Mouse (Mus musculus): ENCODE data around the gene Ttc30a1. TPM values are rescaled to one million over a fixed set of nuclear protein-coding genes. Genes with fewer than 3 reads are reported as not detected.

Gene Ttc30a1
- 1 to 10 TPM; 2.9 to 4.2 (median 4.2) TPM for total RNA-seq (2022)

DNA sequence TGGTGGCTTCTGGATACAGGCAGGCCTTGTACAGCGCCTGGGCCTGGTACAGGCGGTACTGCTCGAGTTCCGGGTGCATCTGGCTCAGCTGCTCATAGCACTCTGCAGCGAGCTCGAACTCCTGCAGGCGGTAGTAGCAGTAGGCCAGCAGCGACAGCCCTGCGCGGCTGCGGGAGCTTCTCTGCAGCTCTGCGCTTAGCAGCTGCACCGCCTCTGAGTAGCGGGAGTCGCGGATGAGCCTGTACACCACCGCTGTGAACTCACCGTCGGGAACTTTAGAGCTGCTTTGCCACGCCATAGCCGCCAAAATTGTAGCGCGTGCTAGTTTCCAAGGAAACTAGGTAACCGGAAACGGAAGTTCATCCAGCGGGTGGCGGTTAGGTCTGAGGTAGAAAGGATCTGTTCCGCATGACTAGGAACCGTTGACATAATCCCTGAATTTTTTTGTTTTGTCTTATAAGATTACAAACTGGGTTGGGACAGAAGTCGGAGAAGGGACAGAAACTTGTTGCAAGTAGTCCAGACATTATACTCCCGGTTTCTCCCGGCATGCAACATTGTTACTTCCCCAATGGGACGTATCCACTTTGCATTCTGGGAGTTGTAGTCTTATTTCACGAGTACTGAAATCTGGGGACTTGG, at the start of gene Ttc30a1:
Gene Ttc30a1 (minus strand): TSS at position 528 of the 642 bp plus-strand sequence.
- peak; percentile 70 for DNase-seq

DNA sequence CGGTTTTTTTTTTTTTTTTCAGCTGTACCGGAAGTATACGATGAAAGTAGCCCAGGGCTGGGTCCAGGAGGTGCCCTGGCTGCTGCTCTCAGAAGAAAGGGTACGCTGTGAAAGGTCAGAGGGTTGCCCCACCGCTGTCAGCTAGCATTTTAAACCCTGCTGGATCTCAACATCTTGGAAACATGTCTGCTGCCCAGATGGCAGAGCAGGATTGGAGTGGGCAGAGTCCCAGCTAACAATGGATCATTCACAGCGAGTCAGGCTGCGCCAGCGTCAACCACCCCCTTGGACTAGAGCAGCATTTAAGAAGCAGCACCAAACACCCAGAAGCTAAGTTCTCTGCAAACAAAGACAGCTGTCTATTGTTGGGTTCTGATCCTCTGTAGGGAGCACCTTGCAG, 48.3 kb upstream of the Ttc30a1 start:
- DNase-seq = peak; percentile 12

DNA sequence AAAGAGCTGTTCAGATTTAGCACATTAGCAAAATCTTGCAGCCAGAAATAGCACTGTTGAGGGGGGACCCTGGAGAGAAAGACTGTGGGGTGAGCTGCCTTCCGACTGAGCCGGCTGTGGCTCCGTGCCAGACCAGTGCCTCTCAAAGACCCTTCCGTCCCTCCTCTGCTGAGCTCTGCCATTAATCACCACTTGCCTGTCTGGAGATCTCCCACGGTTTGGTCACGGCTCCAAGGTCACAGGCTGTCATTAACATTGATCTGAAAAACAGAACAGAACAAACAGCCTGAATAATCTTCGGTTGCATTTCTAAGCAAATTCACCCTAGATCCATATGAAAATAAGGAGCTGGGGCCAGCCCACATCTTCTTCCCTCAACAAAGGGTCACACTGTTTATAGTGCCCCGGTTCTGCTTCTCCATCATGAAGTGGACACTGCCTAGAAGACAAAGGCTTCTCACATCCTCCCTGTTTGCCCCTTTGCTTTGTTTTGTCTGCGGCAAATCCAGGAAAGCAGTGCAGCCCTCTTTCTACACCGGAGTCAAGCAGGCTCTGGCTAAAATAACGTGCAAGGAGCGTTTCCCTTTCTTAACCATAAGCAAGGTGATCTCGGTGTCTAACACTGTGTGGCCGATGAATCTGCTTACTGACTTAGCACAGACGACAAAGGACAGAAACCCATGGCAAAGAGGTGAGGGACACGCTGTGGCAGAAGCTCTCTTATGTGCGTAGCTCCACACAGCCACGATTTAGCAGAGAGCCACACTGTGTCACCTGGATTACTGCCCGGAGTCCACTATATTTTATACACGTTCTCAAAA, 47.5 kb upstream of the Ttc30a1 start:
- peak; percentile 14 for DNase-seq

- DNase-seq = no peak
Observed at GRCm38 (mm10) chr2:76016890-76017289, 35.1 kb upstream of the Ttc30a1 start.

DNA sequence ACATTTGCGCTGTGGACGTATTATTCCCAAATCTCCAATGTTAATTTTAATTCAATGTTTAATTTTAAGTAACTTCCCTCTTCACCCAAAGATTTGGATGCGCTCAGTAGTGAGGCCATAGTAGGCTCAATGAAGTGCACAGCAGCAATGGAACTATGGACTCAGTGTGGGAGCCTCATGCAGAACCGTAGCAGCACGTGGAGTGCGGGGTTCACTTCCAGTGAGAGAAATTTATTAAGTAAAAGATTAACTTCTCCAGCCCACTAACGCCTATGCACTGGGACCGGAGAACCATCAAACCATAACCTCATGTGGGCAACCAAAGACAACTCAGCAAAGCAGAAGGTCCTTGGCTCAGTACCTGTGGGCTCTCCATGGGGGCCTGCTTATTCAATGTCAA, 34.4 kb upstream of the Ttc30a1 start:
- DNase-seq = no peak

GRCm38 (mm10) chr2:76015460-76015859, 33.7 kb upstream of the Ttc30a1 start:
- DNase-seq = no peak

GRCm38 (mm10) chr2:76014659-76015058, 32.9 kb upstream of the Ttc30a1 start:
- DNase-seq = no peak

DNA sequence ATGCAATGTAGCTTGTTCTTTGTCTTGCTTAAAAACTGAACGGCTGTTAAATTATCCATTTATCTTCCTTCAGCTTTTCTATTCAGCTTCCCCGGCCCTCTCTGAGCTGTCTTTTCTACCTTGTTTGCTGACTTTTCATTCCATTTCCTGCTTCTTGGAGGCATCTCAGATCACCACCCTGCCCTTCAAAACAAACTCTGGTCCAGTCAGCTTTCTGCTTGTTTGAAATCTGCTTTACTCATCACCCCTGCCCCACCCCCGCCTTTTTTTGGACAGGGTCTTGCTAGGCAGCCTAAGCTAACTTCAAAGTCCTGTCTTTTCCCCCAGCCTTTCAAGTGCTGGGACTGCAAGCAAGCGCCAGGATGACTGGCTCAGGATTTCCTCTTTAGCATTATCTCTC, 24.4 kb upstream of the Ttc30a1 start:
- no peak for DNase-seq

DNA sequence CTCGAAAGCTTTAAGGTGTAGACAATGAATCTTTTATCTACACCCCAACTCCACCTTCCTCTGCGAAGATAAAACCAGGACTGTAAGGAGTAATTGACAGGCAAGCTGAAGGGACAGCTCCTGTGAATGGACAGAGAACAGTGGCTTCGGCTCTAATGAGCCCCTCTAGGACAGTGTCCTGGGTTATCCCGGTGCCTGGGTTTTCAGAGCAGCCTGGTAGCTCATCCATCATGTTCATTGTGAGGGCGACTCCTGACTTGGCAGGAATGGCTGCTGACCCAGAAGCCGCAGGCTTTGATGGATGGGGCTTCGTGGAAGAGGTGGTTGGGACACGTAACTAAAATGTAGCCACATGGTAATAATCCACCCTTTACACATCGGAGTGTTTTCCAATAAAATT, 21.1 kb upstream of the Ttc30a1 start:
- no peak for DNase-seq

- DNase-seq = peak; percentile 33
Observed at GRCm38 (mm10) chr2:76001392-76001791, 19.6 kb upstream of the Ttc30a1 start.

DNA sequence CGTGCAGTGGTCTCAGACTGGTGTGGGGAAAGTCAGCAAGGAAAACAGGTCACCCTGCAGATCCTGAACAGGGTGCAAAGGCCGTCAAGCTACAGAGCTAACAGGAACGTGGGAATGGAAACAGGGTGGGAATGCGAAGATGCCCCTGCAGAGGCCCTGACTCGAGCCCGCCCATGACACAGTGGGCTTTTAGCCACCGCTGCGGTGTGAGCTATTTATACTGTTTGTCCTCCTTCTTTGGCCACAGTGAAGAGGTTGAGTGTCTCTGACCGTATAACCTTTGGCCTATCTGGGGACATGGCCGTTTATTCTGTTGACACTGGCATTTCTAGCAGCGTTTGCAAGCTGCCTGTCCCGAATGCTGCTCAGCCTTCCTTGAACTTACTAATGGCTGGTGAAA, 17.9 kb upstream of the Ttc30a1 start:
- no peak for DNase-seq

- DNase-seq = no peak
Observed at GRCm38 (mm10) chr2:75998692-75999091, 16.9 kb upstream of the Ttc30a1 start.

DNA sequence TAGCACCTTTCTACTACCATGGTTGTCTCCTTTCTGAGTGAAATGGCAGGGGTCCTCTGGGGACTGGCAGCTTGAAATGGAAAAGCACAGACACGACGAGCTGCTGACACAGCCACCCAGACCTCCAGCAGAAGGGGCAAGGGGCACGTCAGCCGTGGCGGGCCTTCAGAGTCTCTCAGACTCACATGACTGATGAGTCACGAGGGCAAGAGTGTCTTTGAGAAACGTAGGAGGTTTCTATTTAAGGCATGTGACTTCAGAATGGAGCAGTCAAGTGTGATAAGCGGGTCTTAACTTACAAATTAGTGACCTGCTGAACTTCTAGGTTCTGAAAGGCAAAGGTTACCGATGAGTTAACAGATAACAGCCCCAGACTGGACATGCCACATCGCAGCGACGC, 16.0 kb upstream of the Ttc30a1 start:
- no peak for DNase-seq

DNA sequence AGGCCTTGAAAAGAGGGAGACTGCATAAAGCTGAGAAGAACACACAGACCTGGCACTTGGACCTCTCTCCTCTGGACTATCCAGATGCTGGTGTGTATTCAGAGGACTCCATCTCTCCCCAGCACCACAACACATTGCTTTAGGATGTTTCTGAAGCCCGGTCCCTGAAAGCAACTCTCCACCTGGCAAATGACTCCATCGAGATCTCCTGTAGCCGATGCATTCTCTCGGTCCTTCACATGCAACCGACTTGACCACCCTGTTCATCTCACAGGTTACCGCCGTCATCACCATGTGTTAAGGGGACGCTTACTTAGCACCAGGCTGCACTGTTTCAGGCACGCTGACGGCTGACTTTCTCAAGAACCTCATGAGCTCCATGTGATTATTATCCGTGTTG, 13.1 kb upstream of the Ttc30a1 start:
- DNase-seq = no peak

- DNase-seq = no peak
Observed at GRCm38 (mm10) chr2:75991581-75992205, 9.9 kb upstream of the Ttc30a1 start.

GRCm38 (mm10) chr2:75990885-75991539, 9.2 kb upstream of the Ttc30a1 start:
- peak; percentile 45 for DNase-seq

DNA sequence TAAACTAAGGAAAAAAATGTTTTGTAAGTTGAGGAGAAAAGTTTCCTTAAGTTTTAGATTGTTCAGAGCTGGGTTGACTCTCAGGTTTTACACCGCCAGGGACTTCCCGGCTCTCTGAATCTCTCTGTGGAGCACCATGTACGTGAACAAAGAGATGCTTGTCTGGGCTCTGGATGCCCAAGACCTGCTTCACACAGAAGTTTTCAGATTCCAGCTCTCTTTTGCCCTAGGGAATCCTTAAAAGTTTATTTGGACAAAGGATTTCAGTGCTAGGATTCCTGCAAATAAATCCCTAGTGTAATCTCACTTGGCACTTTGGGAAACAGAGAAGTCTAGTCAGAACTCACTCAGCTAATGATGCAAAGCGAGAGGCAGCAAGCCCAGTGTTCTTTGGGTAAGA, 7.9 kb upstream of the Ttc30a1 start:
- DNase-seq = no peak

- no peak for DNase-seq
Observed at GRCm38 (mm10) chr2:75988779-75989363, 7.1 kb upstream of the Ttc30a1 start.

GRCm38 (mm10) chr2:75988378-75988777, 6.6 kb upstream of the Ttc30a1 start:
- DNase-seq = no peak

- no peak for DNase-seq
Observed at GRCm38 (mm10) chr2:75987739-75988138, 6.0 kb upstream of the Ttc30a1 start.

DNA sequence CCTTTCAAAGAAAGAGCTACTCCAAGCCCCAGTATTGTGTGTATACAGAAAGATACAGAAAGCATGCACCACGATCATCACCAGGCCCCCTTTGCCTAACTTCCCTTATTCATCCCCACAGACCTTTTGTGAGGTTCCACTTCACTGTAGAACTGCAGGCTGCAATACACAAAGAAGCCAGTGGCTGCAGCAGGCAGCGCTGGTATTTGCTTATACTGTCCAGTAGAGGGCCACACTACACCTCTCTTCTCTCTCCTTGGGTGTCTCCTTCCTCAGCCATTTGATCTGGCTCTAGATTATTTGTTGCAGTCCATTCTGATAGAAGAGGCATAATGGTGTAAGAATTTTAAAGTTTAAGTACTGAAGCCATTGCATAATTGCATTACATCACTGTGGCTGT, 3.4 kb upstream of the Ttc30a1 start:
- DNase-seq = peak; percentile 31

- no peak for DNase-seq
Observed at GRCm38 (mm10) chr2:75983847-75984246, 2.1 kb upstream of the Ttc30a1 start.

GRCm38 (mm10) chr2:75983091-75983490, 1.3 kb upstream of the Ttc30a1 start:
- DNase-seq = no peak
